Mouse (Mus musculus) ES-E14 (cell line): ENCODE results near the gene Actbl2. TPM values are rescaled to one million over a fixed set of nuclear protein-coding genes. Genes with fewer than 3 reads are reported as not detected.

ENCODE experiments used
- DNase-seq: peaks from one replicate; pipeline ENCODE4 v3.0.0-alpha.2; 2013; ENCODE audit warnings: low read depth, low spot score
- H3K27ac ChIP-seq: 2 replicates; pipeline ENCODE4 v1.5.1; 2012; ENCODE audit warnings: low read depth, mild to moderate bottlenecking, low read length, moderate library complexity, mixed read lengths; ENCODE audit not compliant: poor library complexity, insufficient read depth, severe bottlenecking
- H3K36me3 ChIP-seq: 2 replicates; pipeline ENCODE4 v1.6.1; 2012; ENCODE audit warnings: mild to moderate bottlenecking, low read length, moderate library complexity, mixed read lengths; ENCODE audit not compliant: control insufficient read depth, poor library complexity, insufficient read depth, severe bottlenecking
- H3K4me1 ChIP-seq, 2 experiments: fragments of 150-350 bp in 1 of 2; sonication (generic) in 1 of 2; 2 replicates each; pipeline ENCODE4 v1.6.1; 2012; ENCODE audit warnings: low read length in 2 of 2, mild to moderate bottlenecking in 1 of 2, mixed read lengths in 1 of 2; ENCODE audit not compliant: control insufficient read depth in 2 of 2, insufficient read depth in 2 of 2, poor library complexity in 1 of 2
- H3K4me3 ChIP-seq, 2 experiments: fragments of 150-350 bp in 1 of 2; sonication (generic) in 1 of 2; 2 replicates each; pipeline ENCODE4 v1.5.1; 2012; ENCODE audit warnings: low read length in 2 of 2, low read depth in 1 of 2, mild to moderate bottlenecking in 1 of 2, mixed read lengths in 1 of 2; ENCODE audit not compliant: insufficient read depth in 1 of 2, poor library complexity in 1 of 2, severe bottlenecking in 1 of 2
- H3K9ac ChIP-seq: 2 replicates; pipeline ENCODE4 v1.6.1; 2012; ENCODE audit warnings: low read depth, mild to moderate bottlenecking, low read length, mixed read lengths; ENCODE audit not compliant: poor library complexity, insufficient read depth, severe bottlenecking
- H3K9me3 ChIP-seq: fragments of 150-350 bp; sonication (generic); 2 replicates; pipeline ENCODE4 v1.6.1; 2012; ENCODE audit warnings: low read depth, mild to moderate bottlenecking, low read length; ENCODE audit not compliant: control insufficient read depth, insufficient read depth
- CHD2 ChIP-seq: IDR thresholded peaks from 2 replicates; pipeline ENCODE4 v1.6.1; 2014; ENCODE audit warnings: mild to moderate bottlenecking, low read depth, low read length, inconsistent platforms
- HCFC1 ChIP-seq: IDR thresholded peaks from 2 replicates; pipeline ENCODE4 v1.6.1; 2012; ENCODE audit warnings: low read length, inconsistent platforms, borderline replicate concordance; ENCODE audit not compliant: insufficient read depth
- MAFK ChIP-seq: IDR thresholded peaks from 2 replicates; pipeline ENCODE4 v1.6.1; 2014; ENCODE audit warnings: mild to moderate bottlenecking, low read depth, low read length, inconsistent platforms; ENCODE audit not compliant: insufficient read depth
- ZC3H11A ChIP-seq: IDR thresholded peaks from 2 replicates; pipeline ENCODE4 v1.6.1; 2012; ENCODE audit warnings: low read depth, mild to moderate bottlenecking, inconsistent platforms, low read length, borderline replicate concordance
- ZNF384 ChIP-seq: IDR thresholded peaks from 2 replicates; pipeline ENCODE4 v1.6.1; 2012; ENCODE audit warnings: low read depth, low read length, inconsistent platforms
- in situ Hi-C, 2 experiments: fragments of 600-800 bp; cut with MboI; formaldehyde crosslinking; loops; one replicate each; pipeline ENCODE4 v1.15.1; 2025; ENCODE audit warnings: low sequenced_read_pairs in 2 of 2, inconsistent platforms in 1 of 2; ENCODE audit not compliant: unreplicated experiment in 2 of 2
- total RNA-seq: library from RNA; depleted of rRNA; stranded (reverse); fragments of 300-350 nt; gene quantifications from 2 replicates; pipeline ENCODE4 v1.2.3, GENCODE M21; 2012

The Actbl2 gene
- total RNA-seq, 1 experiment = not detected

DNA sequence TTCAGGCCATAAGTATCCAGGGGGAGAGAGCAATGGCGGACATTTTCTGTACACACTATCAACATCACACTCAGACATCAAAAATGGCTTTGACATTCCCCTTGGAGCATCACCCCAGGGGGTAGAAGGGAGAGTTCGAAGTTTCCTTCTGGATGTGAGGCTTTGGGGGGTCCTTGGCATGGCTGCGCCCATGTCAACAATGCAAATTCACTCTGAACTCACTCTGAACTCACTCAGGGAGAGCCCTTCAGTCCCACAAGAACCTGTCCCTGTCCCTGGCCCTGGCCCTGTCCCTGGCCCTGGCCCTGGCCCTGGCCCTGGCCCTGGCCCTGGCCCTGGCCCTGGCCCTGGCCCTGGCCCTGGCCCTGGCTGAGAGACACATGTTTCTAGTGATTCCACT lies 8.9 kb downstream of the Actbl2 start:
- H3K27ac ChIP-seq = no peak overlapping the region

DNA sequence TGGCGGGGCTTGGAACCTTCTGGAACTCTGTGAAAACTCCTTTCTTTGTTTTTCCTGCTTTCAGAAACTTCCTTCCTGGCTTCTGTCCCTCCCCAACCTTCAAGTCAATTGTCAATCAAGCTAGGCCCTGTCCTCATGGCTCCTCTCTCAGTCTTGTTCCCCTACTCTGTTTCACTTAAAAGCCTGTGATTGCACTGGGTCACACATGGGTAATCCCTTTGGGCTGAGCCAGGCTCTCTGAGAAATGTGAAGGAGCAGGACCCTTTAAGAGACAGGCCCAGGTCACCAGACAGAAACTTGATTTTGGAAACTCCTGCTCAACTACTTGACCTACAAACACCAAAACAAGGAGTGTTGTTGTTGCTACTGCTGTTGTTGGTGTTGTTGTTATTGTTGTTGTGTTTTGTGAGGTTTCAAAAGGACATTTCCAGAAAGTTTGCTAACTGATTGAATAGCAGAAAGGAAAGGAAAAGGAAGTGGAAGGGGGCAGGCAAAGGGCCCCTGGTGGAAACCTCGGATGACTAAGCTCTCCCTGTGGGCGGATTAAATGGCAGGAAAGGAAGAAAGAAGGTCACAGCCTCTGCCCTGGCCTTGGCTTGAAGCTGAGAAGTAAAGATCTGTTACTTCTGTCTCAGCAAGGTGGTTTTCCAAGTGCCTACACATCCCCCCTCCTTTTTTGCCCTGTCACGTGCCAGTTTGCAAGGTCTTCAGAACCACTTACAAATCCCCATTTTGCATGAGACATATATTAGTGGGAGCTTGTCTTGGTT lies 10.6 kb downstream of the Actbl2 start:
- no peak overlapping the region for H3K4me3 ChIP-seq
- no peaks in the 10 kb centered on the region for H3K36me3 ChIP-seq
- H3K27ac ChIP-seq = no peak overlapping the region
- H3K9ac ChIP-seq = no peak overlapping the region
- no peaks in the 10 kb centered on the region for H3K9me3 ChIP-seq
- no peak for DNase-seq
- no peaks in the 10 kb centered on the region for H3K4me1 ChIP-seq
- TF ChIP-seq CHD2 (no peak), ZNF384 (no peak), MAFK (no peak), ZC3H11A (no peak), HCFC1 (no peak)
- in situ Hi-C loops = no loop called here

More for the DNA sequence above, 8.9 kb downstream of the Actbl2 start:
- H3K9ac ChIP-seq = no peak overlapping the region
- no peak for TF ChIP-seq ZNF384
- TF ChIP-seq HCFC1 = no peak
- no peak for TF ChIP-seq MAFK
- H3K4me1 ChIP-seq = no peaks in the 10 kb centered on the region
- H3K36me3 ChIP-seq = no peaks in the 10 kb centered on the region
- H3K4me3 ChIP-seq = no peak overlapping the region
- no peaks in the 10 kb centered on the region for H3K9me3 ChIP-seq
- no peak for DNase-seq
- in situ Hi-C loops = no loop called here

DNA sequence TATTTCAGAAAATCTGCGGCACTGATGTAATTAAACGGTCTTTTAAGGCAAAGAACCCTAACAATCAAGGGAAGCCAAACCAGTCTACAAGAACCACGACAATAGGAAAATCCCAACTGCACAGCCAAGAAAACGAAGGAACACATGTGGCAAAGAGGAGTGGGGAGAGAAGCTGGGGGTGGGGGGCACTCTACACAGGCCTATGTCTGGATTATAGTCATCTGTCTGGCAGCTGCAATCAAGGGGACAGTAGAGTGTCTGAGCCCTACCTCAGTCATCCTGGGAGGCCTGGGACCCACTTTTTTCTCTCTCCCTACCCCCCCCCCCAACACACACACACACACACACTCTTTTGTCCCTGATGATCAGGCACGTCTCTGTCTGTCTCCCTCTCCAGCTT lies 12.0 kb downstream of the Actbl2 start:
- DNase-seq = no peak
- H3K4me1 ChIP-seq = no peaks in the 10 kb centered on the region
- H3K9ac ChIP-seq = no peak overlapping the region
- no peak overlapping the region for H3K27ac ChIP-seq
- H3K36me3 ChIP-seq = no peaks in the 10 kb centered on the region
- no peak for TF ChIP-seq CHD2
- TF ChIP-seq MAFK = no peak
- TF ChIP-seq ZC3H11A = no peak
- no peak for TF ChIP-seq HCFC1
- TF ChIP-seq ZNF384 = no peak
- no peaks in the 10 kb centered on the region for H3K9me3 ChIP-seq
- no peak overlapping the region for H3K4me3 ChIP-seq
- in situ Hi-C loops = no loop called here

DNA sequence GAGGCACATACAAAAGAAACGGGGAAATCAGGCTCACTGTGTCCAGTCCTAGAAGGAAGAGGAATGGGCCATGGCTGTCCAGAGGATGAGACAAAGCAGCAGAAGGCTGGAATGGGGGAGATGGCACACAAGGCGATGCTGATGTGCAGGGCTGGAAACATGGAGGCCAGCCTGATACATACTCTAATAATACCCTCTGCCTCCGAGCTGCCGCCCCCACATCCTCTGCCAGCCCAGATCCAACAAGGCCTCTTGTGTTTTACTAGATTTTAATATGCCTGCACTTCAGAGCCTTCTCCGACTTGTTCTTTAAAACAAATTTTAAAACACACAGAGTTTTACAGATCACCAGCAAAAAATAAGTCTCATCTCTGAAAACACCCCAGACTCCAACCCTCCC lies 14.2 kb downstream of the Actbl2 start:
- Histone ChIP-seq H3K9ac (no peak overlapping the region), H3K4me3 (no peak overlapping the region), H3K9me3 (no peaks in the 10 kb centered on the region), H3K27ac (no peak overlapping the region), H3K36me3 (no peaks in the 10 kb centered on the region), H3K4me1 (no peaks in the 10 kb centered on the region)
- in situ Hi-C loops = no loop called here
- no peak for TF ChIP-seq CHD2
- TF ChIP-seq MAFK = no peak
- TF ChIP-seq ZC3H11A = no peak
- TF ChIP-seq HCFC1 = no peak
- no peak for TF ChIP-seq ZNF384
- no peak for DNase-seq

DNA sequence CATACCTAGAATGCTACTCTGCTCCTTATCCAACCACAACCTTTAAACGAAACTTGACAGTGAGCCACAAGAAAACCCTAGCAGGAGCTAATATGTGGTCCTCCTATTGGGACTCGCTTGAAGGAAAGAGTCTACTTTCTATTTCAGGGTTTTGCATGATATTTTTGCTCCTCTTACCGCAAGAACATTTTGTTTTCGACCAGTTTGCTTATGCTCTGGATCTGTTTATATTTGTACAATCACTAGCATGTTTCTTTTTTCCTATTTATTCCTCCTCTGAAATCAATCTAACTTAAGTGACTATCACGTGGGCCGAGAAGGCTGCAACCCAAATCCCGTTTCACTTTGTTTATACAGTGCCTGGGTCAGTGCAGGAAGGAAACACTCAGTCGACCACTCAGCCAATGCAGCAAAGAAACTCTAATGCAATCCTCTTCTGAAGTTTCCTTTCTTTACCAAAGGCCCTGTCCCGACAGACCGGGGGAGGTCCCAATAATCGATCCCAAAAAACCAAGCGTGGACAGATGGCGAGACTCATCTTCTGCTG lies 15.0 kb downstream of the Actbl2 start:
- no peaks in the 10 kb centered on the region for H3K4me1 ChIP-seq
- H3K9me3 ChIP-seq = no peaks in the 10 kb centered on the region
- H3K9ac ChIP-seq = no peak overlapping the region
- DNase-seq = no peak
- TF ChIP-seq CHD2 (no peak), MAFK (no peak), ZNF384 (no peak), ZC3H11A (no peak), HCFC1 (no peak)
- in situ Hi-C loops = no loop called here
- H3K36me3 ChIP-seq = no peaks in the 10 kb centered on the region
- no peak overlapping the region for H3K4me3 ChIP-seq
- no peak overlapping the region for H3K27ac ChIP-seq
